Mouse (Mus musculus) 3134 (cell line): Measurements from ENCODE around the gene Hmox2.
"Not testable (repeated sequence)": the region's sequence is repeated elsewhere in the genome, so short reads cannot be mapped to it uniquely, and the experiment has no call there.

Experiments used
- DNase-seq: peaks from one replicate; pipeline ENCODE4 v3.0.0-alpha.2; 2011; ENCODE audit warnings: low spot score; ENCODE audit not compliant: insufficient read length; ENCODE audit errors: extremely low read depth

The Hmox2 gene

DNA sequence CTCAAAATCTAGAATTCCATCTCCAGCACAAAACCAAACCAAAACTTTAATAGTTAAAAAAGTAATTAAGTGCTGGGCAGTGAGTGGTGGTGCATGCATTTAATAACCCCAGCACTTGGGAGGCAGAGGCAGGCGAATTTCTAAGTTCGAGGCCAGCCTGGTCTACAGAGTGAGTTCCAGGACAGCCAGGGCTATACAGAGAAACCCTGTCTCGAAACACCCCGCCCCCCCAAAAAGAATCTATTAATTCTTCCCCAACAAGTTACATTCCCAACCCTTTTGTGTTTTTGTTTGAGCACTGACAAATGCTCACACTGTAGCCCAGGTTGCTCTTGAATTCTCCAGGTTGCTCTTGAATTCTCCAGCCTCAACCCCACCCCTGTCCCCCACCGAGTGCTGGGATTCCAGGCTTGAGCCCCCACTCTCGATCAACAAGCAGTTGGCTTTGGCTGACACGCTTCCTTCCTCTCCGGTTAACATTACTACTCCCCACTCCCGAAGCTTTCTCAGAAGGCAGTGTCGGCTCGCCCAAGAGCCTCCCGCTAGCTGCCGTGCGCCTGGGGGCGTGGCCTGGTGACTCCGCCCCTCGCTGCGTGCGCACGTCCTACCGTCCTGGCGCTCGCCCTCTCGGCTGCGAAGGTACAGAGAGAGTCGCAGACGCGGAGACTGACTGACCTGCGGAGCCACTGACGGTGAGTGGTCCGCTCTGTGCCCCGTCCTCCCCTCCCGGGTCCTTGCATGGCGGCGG lies at the start of gene Hmox2:
Gene Hmox2 (plus strand): TSS at position 582 of the 748 bp plus-strand sequence.
- DNase-seq: peak; percentile 98

DNA sequence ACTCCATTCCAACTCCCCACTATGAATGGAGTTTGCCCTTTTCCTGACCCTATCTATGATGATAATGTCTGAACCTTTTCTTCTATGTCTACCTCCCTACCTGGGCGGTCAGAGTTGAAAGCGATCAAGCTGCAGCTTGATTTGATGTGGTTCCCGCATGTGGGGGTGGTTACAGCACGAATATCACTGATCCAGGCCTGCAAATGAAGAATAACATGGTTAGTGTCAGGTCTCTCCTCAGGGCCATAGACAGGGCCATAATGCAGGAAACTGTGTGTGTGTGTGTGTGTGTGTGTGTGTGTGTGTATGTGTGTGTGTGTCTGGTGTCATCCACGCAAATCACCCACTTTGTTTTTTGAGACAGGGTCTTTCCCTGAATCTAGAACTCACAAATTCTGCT lies 49.3 kb upstream of the Hmox2 start:
- no peak for DNase-seq

DNA sequence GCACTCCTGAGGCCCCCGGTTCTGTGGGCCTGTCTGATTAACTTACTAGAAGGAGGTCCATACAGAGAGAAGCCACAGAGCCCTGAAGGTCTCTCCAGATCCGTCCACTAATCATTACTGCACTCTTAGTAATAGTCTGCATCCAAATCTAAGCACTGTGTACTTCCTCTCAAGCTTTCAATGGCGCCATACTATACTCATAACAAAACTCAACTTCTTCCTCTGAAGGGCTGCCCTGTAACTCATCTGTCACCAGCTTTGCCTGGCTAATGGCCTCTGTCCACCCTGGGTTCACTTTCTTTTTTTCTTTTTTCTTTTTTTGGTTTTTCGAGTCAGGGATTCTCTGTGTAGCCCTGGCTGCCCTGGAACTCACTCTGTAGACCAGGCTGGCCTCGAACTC lies 48.1 kb upstream of the Hmox2 start:
- DNase-seq: no peak

DNA sequence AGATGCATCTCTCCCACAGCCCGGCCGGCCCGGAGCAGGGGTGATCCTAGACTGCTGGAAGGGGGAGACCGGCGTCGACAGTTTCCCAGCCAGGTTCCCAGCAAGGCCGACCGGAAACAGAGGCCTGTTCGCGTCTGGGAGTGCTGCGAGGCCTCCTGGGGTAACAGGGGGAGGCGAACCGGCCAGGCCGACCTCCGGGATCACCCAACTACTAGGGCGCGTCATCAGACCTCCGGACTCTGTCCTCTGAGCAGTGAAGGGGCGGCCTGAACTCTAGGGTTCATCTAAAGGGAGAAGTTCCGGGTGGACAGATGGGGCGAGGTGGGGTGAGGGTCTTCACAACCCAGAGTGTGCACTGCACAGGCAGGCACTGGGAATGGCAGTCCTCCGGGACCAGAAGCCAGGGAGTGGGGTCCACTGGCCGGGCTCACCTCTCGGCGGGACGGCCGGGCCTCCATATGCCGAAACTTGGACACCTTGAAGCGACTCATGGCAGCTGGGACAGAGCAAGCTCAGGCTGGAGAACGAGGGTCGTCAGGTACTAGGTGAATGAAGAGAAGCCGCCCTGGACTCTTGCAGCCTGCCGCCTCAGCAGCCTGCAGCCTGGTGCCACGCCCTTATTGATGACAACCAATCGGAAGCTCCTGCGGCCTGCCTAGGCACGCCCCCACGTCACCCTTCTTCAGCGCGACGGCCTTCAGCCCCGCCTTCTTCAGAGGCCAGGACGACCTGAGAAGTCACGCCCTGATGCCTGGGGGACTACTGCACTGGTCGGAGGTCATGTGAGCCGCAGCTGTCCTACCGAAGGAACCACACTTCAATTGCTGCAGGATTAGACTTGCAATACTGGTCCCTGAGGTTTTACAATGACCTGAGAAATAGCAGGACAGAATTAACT lies 46.8 kb upstream of the Hmox2 start, which contains the start of gene Coro7:
Gene Coro7 (minus strand): TSS at position 657 of the 898 bp plus-strand sequence.
- peak; percentile 97 for DNase-seq

DNA sequence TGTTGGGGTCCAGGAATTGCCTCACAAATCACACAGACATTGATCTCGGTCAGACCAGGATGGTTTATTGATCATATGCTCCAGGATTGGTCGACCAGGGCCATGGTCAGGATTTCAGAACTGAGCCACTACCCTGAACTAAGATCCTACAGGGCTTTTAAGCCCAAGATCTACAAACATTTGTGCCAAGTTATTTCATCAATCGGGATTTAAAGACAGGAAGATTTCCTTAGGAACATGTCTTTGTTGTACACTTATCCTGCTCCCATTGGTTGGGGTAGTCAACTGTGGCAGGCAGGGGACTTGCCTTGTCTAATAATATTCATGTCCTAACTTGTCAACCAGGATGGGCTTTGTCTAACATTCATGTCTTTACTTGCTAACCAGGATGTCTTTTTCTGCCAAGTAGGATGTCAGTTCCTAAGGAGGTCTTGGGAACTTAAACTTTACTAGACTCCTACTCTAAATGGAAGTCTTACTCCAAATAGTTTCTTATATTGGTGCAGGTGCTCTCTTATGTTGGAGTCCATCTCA lies 45.2 kb upstream of the Hmox2 start:
- not testable (repeated sequence) for DNase-seq

DNA sequence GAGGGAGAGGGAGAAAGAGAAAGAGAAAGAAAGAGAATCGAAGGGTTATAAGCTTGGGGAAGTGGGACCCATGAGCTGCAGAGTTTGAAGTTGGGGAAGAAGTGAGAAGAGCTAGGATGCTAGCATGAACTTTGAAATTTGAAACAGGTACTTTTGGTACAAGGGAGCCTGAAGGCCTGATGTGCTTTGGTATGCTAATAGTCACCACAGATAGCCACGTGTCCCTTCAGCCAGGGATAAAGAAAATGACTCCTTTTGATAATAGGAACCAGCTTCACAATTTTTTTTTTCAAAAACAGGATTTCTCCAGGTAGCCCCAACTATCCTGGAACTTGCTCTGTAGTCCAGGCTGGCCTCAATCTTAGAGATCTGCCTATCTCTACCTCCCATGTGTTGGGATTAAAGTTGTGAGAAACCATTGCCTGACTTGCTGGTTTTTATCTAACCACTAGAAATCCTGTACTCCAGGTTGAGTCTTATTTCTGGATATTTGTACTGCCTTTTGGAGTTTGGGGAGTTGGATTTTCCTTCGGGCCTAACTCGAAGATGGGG lies 43.5 kb upstream of the Hmox2 start:
- DNase-seq: no peak

DNA sequence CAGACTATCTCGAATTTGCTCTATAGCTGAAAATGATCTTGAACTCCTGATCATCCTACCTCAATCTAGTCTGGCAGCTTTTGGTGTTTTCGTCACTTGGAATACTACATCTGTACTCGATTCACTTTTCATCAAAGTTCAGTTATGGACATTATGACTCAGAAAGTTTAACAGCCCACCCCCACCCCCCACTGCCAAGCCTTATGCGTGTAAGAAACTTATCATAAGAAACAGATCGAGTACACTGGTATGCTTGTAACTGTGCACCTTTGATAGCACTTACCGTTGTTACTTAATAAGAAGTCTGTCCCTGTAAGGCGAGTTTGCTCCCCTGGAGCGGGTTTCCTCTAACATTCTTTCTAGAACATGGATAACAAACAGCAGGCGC lies 43.0 kb upstream of the Hmox2 start:
- DNase-seq: no peak

DNA sequence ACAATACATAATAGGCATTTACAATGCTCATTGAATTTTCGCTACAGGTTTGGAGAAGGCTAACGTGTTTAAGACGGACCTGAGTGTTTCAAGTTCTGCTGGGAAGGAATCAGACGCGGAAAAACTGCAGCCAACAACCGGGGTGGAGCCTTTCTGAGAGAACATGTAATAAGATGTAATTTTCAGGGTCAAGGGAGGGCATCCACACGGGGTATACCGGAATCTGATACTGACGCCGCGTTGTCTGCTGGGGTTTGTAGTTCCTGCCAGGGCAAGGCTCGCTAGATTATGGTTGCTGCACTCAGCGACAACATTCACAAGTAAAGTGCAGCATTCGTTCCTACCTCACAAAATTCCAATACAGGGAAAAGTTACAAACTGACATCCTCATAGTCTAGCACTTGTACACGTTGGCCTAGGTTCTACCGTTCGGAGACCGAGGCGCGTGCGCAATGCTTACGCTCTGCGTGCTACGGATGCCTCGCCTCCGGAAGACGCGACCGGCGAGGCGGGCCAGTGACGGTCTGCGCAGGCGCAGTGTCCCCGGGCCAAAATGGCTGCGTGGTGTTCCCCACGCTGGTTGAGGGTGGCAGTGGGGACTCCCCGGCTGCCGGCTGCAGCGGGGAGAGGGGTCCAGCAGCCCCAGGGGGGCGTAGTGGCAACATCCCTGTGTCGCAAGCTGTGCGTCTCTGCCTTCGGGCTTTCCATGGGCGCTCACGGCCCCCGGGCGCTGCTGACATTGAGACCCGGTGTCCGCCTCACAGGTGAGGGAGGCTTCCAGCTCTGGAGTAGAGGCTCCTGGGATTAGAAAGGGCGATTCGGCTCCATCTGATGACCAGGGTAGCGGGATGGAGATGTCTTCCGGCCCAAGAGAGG lies 42.3 kb upstream of the Hmox2 start:
- DNase-seq: peak; percentile 93

DNA sequence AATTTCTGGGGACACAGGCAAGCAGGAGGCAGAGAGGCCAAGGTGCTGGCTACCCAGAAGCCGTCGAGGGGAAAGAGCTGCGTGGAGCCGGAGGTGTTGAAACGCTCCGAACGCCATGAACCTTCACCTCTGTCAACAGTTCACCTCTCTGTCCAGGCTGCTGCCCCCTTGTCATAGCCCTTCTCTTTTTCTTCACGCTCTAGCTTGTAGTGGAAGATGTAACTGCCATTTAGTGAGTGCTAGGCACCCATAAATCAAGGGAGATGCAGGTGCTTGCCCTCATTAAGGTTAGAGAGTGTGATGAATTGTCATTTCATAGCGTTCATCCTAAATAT lies 41.7 kb upstream of the Hmox2 start:
- DNase-seq: no peak

DNA sequence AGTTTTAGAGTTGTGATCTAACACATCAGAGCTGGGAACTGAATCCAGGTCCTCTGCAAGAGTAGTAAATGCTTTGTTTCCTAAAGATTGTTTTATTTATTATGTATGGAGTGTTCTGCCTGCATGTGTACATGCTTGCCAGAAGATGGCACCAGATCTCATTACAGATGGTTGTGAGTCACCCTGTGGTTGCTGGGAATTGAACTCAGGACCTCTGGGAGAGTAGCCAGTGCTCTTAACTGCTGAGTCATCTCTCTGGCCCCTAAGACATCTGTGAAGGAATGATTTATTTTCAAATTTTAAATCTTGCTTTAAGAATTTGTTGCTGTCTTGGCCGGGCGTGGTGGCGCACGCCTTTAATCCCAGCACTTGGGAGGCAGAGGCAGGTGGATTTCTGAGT lies 36.8 kb upstream of the Hmox2 start:
- peak; percentile 63 for DNase-seq

DNA sequence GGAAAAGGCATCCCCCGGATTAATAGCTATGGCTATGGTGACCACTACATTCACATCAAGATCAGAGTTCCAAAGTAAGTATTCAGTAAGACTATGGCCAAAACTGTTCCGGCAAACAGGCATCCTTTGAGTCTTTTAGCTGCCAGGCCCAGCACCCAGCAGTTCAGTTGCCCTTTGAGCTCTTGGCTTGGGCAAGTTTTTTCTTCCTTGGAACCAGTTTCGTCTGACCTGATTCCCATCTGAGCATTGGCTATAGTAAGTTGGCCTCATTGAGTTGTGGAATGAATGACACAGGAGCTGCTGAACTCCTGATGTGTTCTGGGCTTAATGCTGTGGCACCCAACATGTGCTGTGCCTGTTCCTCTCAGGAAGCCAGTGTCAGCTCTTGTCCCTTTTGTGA lies 24.9 kb upstream of the Hmox2 start:
- no peak for DNase-seq

DNA sequence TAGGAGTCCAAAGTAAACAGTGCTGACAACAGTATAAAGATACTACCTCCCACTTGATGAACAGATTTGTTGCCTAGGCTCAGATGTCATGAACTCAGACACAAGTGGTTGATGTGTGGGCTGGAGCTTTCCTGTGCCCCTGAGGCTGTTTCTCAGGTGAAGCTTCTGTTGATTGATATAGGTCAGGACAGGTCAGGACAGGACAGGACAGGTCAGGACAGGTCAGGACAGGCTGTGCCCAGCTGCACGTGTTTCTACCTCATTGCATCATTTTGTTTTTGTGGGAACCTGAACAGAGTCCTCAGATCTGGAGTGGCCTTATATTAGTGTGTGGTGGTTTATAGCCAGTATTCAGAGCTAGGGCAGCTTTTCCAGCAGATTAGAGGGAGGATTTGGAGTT lies 23.5 kb upstream of the Hmox2 start:
- DNase-seq: no peak

DNA sequence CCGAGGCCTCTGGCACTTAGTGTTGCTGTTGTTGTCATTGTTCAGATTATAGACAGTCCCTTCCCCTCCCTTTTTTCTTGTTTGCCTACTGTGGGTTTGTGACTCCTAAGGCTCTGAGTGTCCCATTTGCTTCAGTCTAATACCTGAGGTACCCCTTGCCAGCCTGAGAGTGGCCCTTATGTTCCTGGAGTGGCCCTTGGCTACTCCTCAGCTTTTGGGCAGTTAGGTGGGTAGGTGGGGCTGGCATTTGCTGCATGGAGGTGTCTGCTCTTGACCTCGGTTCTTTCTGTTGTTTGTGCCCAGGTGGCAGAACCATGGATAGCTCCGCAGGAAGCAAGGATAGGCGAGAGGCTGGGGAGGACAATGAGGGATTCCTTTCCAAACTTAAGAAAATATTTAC lies 20.6 kb upstream of the Hmox2 start:
- DNase-seq: no peak

DNA sequence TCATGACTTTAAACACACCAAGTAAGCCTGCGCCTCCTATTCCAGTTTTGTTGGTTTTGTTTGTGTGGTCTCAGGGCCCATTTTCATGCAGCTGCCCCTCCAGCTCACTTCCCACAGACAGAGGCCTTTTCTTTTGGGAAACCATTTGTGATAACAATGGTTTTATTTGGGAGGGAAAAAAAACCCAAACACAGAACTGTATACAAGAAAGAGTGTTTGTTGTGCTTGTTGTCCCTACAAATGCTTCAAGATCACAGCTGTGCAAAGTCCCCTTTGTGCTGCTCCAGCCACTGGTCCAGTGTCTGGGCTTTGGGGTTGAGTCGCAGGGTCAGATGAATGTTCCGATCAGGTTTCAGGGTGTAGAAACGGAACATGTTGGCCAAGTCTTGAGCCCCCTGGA lies 15.0 kb upstream of the Hmox2 start:
- no peak for DNase-seq

DNA sequence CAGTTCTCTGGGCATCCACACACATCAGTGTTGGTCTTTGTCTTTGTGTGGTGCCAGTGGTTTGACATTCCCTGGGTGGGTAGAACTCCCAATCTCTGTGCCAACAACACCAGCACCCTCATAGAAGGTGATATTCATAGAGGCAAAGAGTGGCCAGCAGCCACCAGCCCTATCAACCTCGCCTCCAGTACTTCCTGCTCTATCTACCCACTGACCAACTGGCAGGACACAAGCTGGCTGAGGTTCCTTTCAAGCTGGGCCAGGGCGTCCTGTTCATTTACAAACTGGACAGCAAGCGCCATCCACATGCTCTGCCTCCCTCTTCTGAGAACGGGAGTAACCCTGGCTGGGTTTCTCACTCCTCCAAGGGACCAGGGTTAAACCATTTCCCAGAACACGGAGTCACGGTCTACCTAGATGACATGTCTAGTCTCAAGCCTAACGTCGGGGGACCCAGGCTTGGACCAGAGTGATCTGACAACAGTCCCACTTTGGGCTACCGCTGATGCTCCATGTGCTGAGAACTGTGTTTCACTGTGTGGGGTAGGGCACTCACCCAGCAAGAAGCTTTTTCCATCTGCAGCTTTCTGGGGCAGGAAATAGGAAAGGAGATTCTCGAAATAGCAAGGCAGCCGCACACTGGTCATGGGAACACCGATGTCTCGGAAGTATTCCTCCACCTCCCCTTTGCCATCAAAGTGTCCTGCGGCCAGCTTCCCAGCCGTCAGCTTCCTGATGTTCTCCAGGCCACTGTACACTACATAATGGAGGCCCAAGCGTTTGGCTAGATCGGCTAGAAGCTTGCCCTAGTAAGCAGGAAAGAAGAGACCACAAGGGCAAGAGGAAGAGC lies 12.1 kb upstream of the Hmox2 start:
- DNase-seq: no peak

DNA sequence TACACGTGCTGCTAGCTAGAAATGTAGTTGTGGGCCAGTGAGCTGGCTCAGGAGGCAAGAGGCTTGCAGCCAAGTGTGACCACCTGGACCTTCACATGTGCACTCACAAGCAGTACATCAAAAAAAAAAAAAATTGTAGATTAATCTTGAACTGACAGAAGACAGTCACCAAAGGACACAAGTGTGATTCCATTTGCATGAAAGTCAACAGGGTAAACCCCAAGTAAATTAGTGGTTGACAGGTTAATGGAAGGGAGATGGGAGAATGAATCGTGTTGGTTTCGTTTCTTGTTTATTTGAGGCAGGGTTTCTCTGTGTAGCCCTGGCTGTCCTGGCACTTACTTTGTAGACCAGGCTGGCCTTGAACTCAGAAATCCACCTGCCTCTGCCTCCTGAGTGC lies 8.3 kb upstream of the Hmox2 start:
- DNase-seq: no peak

DNA sequence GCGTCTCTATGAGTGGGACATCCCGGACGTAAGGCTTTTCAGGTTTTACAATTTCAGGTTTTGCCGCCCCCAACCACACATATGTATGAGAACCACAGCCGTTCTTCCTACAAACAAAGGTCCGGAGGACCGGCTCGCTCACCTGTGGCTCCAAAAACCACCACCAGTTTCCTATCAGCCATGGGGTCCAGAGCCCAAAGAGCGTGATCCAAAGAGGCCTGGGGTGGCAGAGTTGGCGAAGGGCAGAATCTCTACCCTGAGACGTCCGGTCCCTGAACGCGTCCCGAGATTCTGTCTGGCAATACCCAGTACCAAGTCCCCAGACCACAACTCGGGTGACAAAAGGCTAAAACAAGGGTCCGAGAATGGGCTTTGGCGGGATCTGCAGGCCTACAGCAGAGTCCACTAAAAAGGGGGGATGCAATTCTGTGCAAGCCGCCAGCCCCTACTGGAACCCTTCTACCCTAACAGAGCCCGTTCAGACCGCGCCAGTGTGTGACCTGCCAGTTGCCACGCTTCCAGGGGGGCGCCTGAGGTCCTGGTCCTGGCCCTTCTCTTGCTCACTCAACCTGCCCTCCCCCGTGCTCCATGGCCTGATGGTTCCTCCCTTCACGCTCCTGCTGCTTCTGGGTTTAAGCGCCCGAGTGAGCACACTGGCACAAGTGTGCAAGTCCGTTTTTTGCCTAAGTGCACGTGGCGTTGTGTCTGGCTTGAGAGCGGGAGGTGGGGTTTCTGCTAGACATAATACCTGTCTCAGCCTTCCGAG lies 7.2 kb upstream of the Hmox2 start, which contains the start of gene Nmral1:
Gene Nmral1 (minus strand): TSS at position 604 of the 766 bp plus-strand sequence.
- DNase-seq: peak; percentile 95

DNA sequence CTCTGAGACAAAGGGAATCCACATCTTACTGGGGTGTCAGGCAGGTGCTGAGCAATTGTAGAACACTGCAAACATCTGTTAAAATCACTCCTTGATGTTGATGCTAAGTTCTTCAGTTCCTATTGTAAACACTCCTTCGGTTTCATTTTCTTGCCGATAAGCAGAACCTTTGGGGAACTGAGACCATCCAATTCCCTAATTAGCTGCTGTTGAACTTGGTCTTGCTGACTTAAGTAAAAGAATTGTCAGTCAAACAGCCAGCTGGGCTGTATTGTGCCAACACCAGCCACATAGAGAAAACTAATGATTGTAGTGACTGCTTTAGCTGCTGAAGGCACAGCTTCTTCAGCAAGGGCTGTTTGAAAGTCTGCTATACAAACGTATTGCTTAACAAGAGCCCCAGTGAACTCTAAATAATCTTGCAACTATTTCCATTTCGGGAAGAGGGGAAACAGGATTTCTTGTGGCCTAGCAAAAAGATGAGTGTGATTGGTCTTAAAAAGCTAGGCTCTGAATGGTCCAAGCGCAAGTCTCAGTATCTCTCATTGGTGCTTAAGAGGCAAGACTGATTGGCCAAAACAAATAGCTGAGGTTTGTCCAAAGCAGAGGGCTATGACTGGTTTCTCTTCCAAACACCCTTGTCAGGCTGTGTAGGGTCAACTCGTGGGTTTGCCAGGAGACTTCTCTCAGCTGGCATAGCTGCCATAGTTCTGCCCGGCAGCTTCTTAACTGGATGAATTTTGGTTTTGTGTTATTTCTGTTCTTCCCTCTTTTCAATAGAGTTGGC lies 3.8 kb upstream of the Hmox2 start:
- DNase-seq: no peak
